Mouse (Mus musculus) liver, embryonic 16.5 days (tissue): Measurements from ENCODE around the gene Pnma3. TPM values are rescaled to one million over a fixed set of nuclear protein-coding genes. Genes with fewer than 3 reads are reported as not detected.

ENCODE experiments used
- ATAC-seq: fragments of 200-750 bp; cut with Nextera tagmentation; 2 replicates; pipeline ENCODE4 v1.8.0; 2017; ENCODE audit warnings: low read depth, mild to moderate bottlenecking, moderate number of reproducible peaks, moderate library complexity
- H3K27ac ChIP-seq: fragments of 300-500 bp; sonication (generic); 2 replicates; pipeline ENCODE4 v1.5.1; 2014; ENCODE audit warnings: mild to moderate bottlenecking, low read length
- H3K27me3 ChIP-seq: fragments of 300-500 bp; sonication (generic); 2 replicates; pipeline ENCODE4 v1.6.1; 2014; ENCODE audit warnings: low read depth, low read length, mixed read lengths; ENCODE audit not compliant: control insufficient read depth, insufficient read depth
- H3K36me3 ChIP-seq: fragments of 300-500 bp; sonication (generic); 2 replicates; pipeline ENCODE4 v1.6.1; 2014; ENCODE audit warnings: mild to moderate bottlenecking; ENCODE audit not compliant: control insufficient read depth, insufficient read depth
- H3K4me1 ChIP-seq: fragments of 300-500 bp; sonication (generic); 2 replicates; pipeline ENCODE4 v1.6.1; 2014; ENCODE audit warnings: low read depth, low read length, mixed read lengths; ENCODE audit not compliant: control insufficient read depth
- H3K4me2 ChIP-seq: fragments of 300-500 bp; sonication (generic); 2 replicates; pipeline ENCODE4 v1.6.1; 2014; ENCODE audit warnings: low read depth, low read length, mixed read lengths
- H3K4me3 ChIP-seq: fragments of 300-500 bp; sonication (generic); 2 replicates; pipeline ENCODE4 v1.5.1; 2014; ENCODE audit warnings: low read depth, mild to moderate bottlenecking, low read length
- H3K9ac ChIP-seq: fragments of 300-500 bp; sonication (generic); 2 replicates; pipeline ENCODE4 v1.6.1; 2014; ENCODE audit warnings: low read depth, low read length
- H3K9me3 ChIP-seq: fragments of 300-500 bp; sonication (generic); replicated peaks from 2 replicates; pipeline ENCODE4 v1.6.1; 2016; ENCODE audit warnings: low read length; ENCODE audit not compliant: control insufficient read depth
- WGBS: fragments of 180-500 bp; shearing (Covaris S2); extraction: QIAGEN DNeasy Blood & Tissue Kit; methylation state at CpG from one replicate; pipeline ENCODE4 v1.1.7; 2014; ENCODE audit not compliant: insufficient replicate concordance; 5-methylcytosine and 5-hydroxymethylcytosine counted together
- polyA plus RNA-seq: library from polyadenylated mRNA; unstranded; fragments of >200 nt; fragmentation: Nextera tagmentation; extraction: Ambion mirVana; gene quantifications from 2 replicates; pipeline ENCODE4 v1.2.1, GENCODE M21; 2015

The Pnma3 gene
- not detected in 2 replicates for polyA plus RNA-seq

DNA sequence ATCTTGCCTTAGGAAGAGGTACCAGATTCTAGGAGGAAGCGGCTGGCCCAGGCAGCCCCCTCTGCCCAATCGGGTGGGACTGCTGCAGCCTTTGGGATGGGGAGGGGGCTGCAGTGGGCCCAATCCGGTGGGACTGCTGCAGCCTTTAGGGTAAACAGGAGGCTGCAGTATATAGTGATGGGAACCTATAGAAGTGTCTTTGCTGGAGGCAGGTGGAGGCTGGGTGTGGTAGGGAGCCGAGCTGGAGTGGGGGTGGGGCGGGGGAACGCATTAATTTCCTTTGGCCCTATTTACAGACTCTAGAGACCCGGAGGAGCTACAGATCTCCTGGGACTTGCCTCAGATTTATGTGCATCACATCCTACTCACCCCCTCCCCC is at the start of gene Pnma3:
TSS of gene Pnma3 (plus strand) at position 373 of the 379 bp plus-strand sequence.
- Histone ChIP-seq H3K9me3 (no peaks in the 10 kb centered on the region), H3K36me3 (no peaks in the 10 kb centered on the region), H3K4me3 (no peak within 1 kb of the TSS), H3K9ac (no peak within 1 kb of the TSS), H3K4me2 (no peak within 1 kb of the TSS), H3K4me1 (no peaks in the 10 kb centered on the region), H3K27ac (no peak within 1 kb of the TSS), H3K27me3 (no peaks in the 10 kb centered on the region; the same call in 1 of the 2 replicates)
- 28% methylated on average over 7 of the region's 7 CpGs for WGBS
- no peak for ATAC-seq

DNA sequence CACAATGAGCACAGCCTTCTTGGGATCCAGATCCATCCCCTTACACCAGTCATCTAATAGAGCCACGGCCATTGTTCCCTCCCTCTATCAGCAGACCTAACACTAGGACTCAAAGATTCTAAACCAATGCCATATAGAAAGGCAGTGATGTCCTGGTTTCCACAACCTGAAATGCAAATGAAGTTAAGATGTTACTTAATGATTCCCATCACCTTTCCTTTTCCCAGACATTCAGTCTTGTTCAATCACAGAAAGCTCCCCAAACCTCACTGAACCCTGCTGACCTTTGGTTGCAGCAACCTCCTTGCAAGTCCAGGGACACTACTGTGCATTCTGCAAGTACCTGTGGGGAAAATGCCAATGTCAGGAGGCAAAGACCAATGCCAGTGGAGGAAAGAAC is 27.6 kb upstream of the Pnma3 start, which contains the start of gene Pnma5:
TSS of gene Pnma5 (minus strand) at position 101 of the 400 bp plus-strand sequence.
- no peaks in the 10 kb centered on the region for H3K9me3 ChIP-seq
- no peaks in the 10 kb centered on the region for H3K36me3 ChIP-seq
- H3K27ac ChIP-seq, result no peak within 1 kb of the TSS
- no peaks in the 10 kb centered on the region; the same call in 1 of the 2 replicates for H3K27me3 ChIP-seq
- H3K9ac ChIP-seq, result no peak within 1 kb of the TSS
- WGBS, result 43% methylated on average over 1 of the region's 1 CpGs
- H3K4me2 ChIP-seq, result no peak within 1 kb of the TSS
- no peaks in the 10 kb centered on the region for H3K4me1 ChIP-seq
- ATAC-seq, result no peak
- no peak within 1 kb of the TSS for H3K4me3 ChIP-seq

DNA sequence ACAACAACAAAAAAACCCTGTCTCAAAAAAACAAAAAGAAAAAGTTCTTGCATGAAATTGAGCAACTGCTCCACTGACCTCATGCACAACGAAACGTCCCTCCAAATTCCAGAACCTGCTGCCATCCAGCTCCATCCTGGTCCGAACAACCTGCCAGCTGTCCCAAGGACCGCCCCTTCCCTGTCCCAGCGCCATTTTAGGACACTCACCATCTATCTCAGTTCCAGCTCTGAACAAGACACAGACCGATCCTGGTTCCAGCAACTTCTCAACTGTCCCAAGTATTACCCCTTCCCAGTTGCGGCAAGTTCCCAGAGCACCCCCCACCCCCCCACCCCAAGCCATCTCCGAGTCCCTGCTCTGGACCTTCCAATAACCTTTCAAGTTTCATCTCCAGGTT is 25.8 kb upstream of the Pnma3 start:
- no peak for ATAC-seq
- Histone ChIP-seq H3K27ac (no peak overlapping the region), H3K4me2 (no peak overlapping the region), H3K9ac (no peak overlapping the region), H3K27me3 (no peaks in the 10 kb centered on the region; the same call in 1 of the 2 replicates), H3K4me3 (no peak overlapping the region), H3K9me3 (no peaks in the 10 kb centered on the region), H3K36me3 (no peaks in the 10 kb centered on the region), H3K4me1 (no peaks in the 10 kb centered on the region)
- 54% methylated on average over 8 of the region's 8 CpGs for WGBS

DNA sequence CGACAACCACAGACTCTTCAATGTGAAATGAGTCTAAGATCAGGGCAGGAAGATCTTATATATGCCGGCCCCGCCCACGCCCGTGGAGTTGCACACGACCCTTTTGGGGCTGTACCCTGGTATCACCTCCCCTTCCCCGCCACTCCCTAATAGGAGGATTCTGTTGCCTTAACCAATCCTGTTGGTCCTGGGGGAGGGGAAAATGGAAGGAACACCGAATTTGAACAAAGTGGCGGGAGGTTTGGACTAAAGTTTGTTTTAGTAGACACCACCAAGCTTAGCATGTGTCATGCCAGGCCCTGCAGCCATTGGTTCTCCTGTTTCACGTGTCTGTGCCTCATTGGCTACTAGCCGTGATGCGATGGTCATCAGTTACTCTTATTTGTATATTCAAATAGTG is 24.9 kb upstream of the Pnma3 start:
- no peak overlapping the region for H3K4me3 ChIP-seq
- ATAC-seq, result no peak
- H3K36me3 ChIP-seq, result no peaks in the 10 kb centered on the region
- no peaks in the 10 kb centered on the region for H3K4me1 ChIP-seq
- H3K27me3 ChIP-seq, result no peaks in the 10 kb centered on the region; the same call in 1 of the 2 replicates
- H3K4me2 ChIP-seq, result no peak overlapping the region
- 65% methylated on average over 12 of the region's 12 CpGs for WGBS
- no peak overlapping the region for H3K27ac ChIP-seq
- H3K9ac ChIP-seq, result no peak overlapping the region
- H3K9me3 ChIP-seq, result no peaks in the 10 kb centered on the region

DNA sequence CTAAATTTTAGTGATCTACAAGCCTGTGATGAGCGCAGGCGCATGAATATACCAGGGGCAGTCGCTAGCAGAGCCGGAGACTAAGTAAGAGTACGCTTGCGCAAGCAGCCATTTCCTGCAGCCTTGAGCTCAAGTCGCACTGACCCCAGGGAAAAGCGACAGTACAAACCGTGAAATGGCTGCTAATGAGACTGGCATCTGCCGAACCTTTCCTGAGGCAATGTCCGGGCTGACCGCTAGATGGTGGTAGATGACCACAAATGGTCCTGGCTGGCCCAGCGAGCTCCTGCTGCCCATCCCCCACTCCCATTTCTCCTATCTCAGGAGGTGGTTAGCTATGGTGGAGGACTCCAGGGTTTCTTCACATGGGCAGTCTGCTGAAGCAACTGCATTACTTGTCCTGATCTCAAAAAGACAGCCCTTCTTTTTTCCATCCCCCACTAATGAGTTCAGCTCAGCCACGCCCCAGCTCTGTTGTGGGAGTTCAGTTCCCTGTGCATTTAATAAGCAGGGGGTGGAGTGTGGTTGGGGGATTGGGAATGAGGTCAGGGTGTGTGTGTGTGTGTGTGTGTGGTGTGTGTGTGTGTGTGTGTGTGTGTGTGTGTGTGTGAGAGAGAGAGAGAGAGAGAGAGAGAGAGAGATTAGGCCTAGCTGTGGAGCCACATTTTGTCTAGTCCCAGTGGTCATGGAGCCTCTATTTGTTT is 10.6 kb upstream of the Pnma3 start:
- H3K4me3 ChIP-seq, result no peak overlapping the region
- WGBS, result 20% methylated on average over 14 of the region's 14 CpGs
- H3K4me1 ChIP-seq, result no peaks in the 10 kb centered on the region
- peak overlapping the region; percentile 18; the same call in 1 of the 2 replicates for H3K4me2 ChIP-seq
- no peaks in the 10 kb centered on the region for H3K27me3 ChIP-seq
- no peaks in the 10 kb centered on the region for H3K9me3 ChIP-seq
- ATAC-seq, result peak; percentile 79
- H3K36me3 ChIP-seq, result no peaks in the 10 kb centered on the region
- no peak overlapping the region for H3K9ac ChIP-seq
- H3K27ac ChIP-seq, result no peak overlapping the region

DNA sequence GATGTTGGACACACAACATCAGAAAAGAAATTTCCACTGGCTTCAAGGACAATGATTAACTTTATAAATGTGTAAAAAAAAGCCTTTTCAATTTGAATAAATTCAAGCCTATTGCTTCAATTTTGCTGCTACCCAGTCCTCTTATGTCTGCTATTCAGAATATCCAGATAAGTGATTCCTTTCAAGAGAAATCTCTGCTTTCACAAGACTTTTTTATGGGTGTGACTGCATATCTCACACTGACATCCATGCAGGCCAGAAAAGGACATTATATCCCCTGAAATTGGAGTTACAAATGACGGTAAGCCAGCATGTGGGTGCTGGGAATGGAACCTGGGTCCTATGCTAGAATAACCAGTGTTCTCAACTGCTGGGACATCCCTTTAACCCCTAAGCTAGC is 3.1 kb upstream of the Pnma3 start:
- Histone ChIP-seq H3K9me3 (no peaks in the 10 kb centered on the region), H3K27ac (no peak overlapping the region), H3K4me1 (no peaks in the 10 kb centered on the region), H3K4me2 (no peak overlapping the region), H3K9ac (no peak overlapping the region), H3K36me3 (no peaks in the 10 kb centered on the region), H3K4me3 (no peak overlapping the region), H3K27me3 (no peaks in the 10 kb centered on the region; the same call in 1 of the 2 replicates)
- no peak for ATAC-seq
- 61% methylated on average over 1 of the region's 1 CpGs for WGBS

DNA sequence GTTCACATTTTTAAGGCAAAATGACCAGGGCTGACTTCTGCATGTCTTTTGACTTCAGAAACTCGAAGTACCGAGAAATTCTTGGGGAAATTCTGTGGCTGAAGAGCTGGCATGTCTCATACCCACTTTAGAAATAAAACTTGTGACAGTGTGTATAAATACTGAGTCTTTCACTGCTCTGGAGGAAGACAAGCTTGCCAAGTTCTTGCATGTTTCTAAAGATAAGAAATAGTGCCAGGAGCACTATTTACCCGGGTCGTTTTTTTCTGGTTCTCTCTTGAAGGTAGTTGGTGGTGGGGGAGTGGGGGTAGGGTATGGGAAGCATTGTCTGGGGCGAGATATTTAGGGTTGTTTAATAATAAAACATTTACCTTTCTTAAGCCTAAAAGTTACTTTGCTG is 2.3 kb upstream of the Pnma3 start:
- Histone ChIP-seq H3K9me3 (no peaks in the 10 kb centered on the region), H3K9ac (no peak overlapping the region), H3K36me3 (no peaks in the 10 kb centered on the region), H3K4me3 (no peak overlapping the region), H3K27ac (no peak overlapping the region), H3K27me3 (no peaks in the 10 kb centered on the region; the same call in 1 of the 2 replicates), H3K4me2 (no peak overlapping the region), H3K4me1 (no peaks in the 10 kb centered on the region)
- no peak for ATAC-seq
- WGBS, result 24% methylated on average over 5 of the region's 5 CpGs

DNA sequence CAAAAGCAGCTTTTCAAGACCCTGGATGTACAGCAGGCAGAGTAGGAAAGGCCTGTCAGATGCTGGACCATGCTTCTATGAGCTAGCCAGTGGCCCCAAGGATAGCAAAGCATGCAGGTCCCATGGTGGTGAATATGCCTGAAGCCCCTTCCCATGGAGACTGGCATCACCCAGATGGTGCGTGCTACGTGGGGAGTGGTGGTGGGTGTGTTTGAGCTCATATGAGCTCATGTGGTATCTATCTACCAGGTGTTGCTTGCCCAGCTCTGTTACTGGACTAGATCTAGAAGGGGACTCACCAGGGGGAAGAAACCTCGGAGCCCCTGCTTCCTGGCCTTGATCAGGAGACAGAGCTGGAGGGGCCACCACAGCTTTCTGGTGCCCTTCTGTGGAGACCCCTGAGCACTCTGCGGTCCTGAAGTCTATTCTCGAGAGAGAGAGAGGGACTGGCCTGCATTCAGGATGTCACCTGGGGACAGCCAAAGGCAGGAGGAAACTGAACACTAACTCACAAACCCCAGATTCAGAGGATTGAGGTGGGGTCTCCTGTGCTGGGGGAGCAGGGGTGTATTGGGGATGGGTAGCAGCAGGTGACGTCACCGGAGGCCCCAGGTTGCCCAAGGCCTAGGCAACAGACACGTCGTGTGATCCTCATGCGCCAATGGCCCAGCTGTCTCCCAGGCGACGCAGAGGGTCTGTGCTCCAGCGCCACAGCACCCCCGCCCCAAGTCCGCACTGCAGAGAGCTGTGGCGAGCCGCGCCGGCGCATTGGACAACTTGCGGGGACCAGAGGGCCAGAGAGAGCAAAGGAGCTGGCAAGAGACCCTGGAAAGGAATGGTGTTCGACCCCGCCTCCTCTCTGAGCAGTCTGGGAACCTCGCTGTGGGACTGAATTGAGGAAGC is 824 bp upstream of the Pnma3 start:
- Histone ChIP-seq H3K9ac (no peak overlapping the region), H3K4me1 (no peaks in the 10 kb centered on the region), H3K36me3 (no peaks in the 10 kb centered on the region), H3K27ac (no peak overlapping the region), H3K27me3 (no peaks in the 10 kb centered on the region; the same call in 1 of the 2 replicates), H3K9me3 (no peaks in the 10 kb centered on the region), H3K4me3 (no peak overlapping the region), H3K4me2 (no peak overlapping the region)
- WGBS, result 41% methylated on average over 24 of the region's 24 CpGs
- ATAC-seq, result no peak
